Mouse (Mus musculus) right cerebral cortex, adult 2 months (tissue): ENCODE results near the gene Pcdh9.

Experiments used
- DNase-seq, 2 experiments: peaks; one replicate each; pipeline ENCODE4 v3.0.0; 2021 to 2022; ENCODE audit warnings: low spot score in 2 of 2

Gene Pcdh9

DNA sequence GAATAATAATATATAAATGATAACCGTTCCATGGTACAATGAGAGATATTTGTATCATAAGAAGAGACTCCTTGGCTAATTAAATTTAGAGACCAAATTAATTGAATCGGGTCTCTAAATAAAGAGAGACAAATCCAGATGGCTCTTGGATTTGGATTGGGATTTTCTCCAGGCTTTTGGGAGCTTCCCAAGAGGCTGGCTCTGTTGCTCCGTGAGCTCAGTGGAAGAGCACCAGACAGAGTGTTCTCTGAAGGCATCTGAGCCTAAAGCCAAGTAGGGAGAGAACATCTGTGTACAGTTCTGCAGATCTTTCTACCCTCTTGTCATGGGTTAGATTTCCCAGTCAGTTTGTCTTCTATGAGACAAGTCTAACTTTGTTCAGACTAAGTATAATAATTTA lies 95.9 kb downstream of the Pcdh9 start:
- no peak for DNase-seq

DNA sequence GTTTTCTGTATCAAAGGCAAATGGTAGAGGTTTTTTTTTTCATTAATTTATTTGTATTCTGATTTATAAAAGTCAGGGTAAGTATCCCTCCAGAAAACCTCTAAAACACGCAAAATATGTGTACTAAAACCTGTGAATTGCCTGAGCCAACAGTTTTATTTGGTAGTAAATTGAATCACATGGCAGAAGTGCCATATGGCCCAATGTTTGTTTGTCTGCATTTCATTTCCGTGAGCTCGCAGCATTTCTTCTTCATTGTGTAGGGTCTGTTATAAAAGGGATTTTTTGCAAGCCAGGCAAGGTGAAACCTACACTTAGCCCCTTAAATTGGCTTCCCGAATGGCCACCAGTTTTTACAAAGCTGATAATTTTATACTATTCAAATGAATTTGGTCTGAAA lies 104.2 kb downstream of the Pcdh9 start:
- no peak for DNase-seq

DNA sequence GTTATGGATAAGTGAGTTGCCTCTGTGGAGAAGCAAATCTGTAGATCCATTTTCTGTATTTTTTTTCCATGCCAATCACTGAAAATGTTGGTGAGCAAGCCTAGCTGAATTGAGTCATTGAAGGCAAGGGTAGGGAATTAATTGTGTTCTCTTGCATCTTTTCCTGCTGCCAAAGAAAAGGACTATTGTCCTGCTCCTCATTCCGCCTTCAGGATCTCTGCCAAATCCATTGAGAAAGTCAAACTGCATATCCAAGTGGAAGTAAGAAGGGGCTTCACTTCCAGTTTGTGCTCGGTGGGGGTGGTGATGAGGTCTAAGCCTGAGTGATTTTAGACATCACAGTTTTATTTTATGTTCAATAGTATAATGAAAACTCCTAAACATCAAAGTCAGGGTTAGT lies 105.4 kb downstream of the Pcdh9 start:
- DNase-seq: no peak

DNA sequence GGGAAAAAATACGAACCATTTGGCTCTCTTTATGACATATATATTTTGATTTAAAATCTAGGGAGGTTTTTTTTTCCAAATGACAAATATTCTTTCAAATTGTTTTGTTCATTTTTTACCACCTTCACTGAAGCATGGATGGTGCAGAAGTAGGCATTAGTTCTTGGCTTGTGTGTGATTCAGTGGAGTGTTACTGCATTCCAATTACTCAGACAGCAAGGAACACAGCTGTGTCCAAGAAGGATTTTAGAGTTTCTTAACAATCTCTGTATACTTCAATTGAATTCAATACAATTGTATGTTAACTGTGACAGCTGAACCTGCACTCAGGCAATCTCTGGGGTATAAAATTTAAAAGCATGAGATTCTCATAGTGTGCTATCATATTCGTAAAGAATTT lies 127.6 kb downstream of the Pcdh9 start:
- no peak for DNase-seq

DNA sequence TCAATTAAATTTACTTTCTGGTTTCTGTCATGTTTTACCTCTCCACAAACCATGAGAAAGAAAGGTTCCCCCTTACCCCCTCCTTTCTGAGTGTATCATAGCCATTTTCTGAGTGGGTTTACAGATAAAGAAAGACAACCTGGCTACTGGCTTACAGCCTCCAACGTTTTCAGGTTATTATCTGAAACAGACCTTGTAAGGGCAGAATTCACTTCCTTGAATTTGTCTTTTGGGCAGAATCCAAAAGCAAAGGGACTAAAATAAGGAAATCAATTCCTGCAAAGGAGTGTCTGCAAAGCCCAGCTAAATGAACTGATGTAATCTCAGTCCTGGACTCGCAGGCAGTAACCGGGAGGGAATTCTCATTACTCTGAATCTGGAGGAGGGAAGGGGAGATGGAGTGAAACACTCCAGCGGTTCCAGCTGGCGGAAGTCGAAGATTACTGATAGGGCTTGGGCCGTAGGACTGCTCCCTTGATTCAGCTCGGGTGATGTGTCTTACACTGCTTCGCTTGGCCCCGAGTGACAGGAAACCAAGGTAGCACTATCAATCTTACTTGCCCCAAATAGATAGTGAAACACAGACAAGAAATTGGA lies 156.3 kb downstream of the Pcdh9 start:
- no peak for DNase-seq

DNA sequence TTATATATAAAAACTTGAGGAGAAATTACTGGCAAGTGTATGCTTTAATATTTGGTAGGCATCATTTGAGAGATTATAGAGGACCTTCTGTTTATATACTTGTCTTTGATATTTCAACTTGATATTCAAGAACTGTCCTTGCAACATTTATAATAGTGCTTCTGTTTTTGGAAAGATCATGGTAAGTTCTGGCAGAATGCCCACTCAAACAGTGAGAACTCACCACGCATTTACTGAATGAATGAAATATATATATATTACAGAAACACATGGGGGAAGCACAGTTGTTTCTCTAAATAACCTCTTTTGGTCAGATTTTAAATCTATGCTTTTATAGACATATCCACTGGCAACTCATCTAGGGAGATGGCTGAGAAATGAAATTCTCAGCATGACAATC lies 164.7 kb downstream of the Pcdh9 start:
- no peak for DNase-seq

DNA sequence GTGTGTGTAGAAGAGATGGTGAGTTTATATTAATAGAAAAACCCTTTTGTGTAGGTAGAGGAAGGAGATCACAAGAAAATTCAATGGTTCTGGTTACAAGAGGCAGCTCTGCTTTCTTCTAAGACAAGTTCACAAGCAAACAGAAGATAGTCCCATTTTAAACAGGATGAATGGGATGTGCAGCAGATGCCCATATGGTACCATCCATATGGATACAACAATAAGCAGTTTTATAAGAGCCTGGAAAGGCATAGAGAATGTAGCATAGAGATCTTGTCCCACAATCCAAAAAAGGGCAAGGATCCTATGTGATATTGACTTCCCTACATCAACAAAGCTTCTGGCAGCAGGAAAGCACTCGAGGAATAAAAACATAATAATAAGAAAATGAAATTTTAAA lies 171.3 kb downstream of the Pcdh9 start:
- no peak for DNase-seq

DNA sequence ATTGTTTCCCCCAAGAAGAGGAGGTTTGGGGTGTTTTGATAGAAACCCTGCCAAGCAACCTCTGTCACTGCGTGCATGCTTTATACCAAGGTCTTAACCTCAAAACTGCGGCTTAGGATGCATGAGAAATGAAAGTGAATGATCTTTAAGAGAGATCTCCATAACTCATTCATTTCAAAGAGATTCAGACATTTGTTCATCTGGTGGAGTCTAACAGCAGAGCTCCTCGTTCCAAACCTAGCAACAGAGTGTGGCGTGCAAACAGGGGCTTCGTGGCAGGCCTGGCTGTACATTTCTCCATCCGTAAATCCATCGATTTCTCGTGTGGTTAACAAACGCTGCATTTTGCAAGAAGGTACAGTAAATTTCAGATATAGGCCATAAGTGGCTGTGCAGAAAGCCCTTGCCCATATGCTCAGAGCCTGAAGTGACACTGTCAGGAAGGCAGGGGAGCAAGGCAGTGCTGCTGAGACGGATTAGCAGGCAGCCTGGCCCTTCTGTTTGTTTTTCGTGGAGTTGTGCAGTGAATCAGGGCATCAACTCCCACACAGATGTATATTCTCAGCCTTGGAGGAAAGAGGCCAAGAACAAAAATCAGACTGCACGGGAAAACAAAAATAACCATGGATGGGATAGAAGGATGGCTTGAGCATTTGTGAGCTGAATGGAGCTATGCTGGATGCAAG lies 177.1 kb downstream of the Pcdh9 start:
- DNase-seq: peak; percentile 65 to 70

DNA sequence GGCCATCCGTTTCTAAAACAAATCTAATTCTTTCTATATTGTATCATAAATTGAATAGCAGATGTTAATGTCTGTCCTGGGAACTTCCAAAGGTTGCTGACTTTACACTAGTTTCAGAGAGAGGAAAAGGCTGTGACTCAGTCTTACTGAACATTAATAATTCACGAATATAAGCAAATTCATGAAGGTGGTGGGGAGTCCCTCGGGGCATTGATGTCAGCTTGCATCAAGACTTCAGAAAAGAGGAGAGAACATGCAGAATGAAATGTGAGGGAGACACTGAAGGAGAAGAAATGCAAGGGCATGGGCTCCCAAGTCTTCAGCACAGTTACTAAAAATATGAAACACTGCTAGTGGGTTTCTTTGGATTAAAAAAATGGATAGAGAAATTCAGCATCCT lies 181.8 kb downstream of the Pcdh9 start:
- DNase-seq: no peak

DNA sequence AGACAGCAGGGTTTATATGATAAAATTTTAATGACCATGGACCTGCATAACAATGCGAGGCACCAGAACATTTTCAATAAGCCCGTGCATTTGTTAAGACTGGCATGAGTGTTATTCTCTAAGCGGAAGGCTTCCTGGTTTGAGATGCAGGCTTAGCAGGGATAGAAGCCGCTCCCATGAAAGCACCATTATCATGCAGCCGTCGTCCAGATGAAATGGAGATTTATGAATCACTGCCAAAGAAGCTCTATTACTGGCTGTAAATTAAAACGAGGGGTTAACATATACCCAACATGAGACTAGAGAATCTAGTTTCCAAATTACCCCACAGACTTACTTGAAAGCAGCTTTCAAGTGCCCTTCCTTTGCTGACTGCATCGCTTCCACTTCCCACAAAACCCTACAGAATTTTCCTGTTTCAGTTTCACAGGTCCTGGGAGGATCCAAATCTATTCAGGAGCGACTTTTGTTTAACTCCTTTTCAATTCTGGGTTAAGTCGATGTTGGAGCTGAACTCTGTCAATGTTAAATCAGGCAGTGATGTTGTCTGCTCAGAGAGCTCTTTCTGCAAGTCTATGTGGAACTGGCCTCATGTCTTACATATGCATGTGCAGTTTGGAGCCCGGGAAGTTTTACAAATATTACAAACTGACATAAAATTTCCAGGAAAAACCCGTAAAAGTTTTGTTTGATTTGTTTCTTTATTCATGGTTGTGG lies 188.9 kb downstream of the Pcdh9 start:
- DNase-seq: peak; percentile 33 to 35

DNA sequence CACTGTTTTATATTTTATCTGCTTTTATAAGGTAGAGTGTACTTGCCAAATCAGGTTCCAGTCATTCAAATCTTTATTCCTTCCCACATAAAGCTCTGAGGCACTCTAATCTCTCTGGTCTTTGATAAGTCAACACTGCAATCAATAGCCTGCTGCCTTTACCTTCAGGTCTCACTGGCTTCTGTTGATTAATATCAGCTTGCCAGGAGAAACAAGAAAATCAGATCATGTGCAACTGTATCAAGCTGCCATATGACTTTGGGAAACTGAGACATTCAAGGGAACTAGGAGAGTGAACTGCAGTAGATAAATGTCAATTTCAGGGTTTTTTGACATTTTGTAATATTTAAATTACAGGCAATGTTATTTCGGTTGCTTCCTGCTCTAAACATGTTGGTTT lies 189.6 kb downstream of the Pcdh9 start:
- no peak for DNase-seq

DNA sequence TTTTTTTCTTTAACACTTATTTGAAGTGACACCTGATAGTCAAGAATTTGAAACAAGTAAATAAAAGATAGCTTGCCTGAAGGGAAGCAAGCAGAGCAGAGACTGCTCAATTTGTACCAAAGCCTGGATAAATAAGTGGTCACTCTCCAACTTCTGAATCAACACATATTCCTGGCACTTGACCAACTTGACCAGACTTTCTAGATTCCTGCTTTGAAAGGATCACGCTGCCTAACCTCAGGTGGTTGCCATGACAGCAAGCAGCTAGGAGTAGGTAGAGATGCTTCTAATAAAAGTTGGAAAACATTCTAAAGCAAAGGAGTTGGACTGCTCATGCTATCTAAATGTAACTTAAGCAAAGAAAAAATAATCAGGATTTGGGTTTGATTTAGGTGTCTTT lies 205.8 kb downstream of the Pcdh9 start:
- DNase-seq: peak in 1 of 2 experiments; percentile 12

DNA sequence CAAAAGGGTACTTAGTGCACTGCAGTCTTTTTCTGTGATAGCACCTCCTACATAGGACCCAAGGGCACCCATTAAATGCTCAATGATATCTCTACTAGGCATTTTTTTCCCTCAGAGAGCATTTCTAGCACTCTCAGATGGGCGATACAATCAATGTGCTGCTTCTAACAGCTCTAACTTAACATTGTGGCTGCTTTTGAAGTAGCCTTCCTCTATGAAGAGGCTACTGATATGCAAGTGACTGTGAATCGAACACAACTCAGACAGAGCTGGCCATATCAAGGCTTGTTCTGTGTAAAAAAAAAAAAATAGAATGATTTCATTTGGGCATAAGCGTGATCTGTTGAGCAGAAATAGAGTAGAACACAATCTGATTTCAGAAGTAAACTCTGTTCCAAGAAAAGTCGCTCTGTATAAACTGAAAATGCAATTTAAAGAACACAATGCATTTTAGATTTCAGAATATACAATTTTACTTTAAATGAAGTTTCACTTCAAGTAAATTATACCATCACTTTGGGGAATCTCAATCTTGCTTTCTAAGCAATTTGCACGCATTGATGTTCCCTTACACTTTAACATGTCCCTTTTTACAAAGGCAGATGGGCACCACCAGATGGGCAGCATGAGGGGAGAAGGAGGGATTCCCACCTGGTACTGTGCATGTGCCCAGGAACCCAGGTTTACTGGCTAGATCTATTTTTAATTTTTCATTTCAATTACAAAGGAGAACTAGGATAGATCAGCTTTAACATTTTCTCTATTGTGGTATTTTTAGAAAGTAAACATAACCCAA lies 215.0 kb downstream of the Pcdh9 start:
- DNase-seq: no peak

DNA sequence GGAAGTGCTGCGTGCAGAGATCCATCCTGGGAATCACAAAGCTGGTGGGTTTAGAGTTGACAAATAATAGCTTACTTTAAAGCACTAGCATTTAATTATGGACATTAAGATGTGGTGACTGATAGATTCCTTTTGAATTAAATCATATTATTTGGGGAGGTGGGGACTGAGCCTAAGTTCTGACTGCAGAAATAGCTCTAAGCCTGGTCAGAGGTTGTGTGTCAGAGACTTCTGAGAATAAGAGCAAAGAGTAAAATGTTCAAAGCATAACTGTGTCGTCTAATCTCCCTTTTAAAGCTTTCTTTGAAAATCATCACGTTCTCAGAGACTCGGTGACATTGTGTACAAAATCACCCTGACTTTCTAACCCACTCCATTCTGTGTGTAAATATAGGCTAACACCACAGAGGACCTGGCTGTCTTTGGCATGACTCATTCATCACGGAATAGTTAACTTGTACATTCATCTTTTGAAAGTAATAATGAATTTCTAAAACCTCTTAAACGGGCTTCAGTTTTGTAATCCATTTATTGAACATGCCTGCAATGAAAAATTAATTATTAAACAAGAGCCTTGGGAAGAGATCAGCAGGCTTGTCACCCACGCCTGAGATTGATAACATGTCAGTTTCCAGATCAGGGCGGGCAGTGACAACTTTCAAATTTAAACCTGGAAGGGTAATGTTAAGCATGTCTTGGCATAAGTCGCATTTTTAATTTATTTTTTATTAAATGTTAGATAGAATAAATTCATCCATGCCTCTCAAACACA lies 236.3 kb downstream of the Pcdh9 start:
- DNase-seq: no peak

DNA sequence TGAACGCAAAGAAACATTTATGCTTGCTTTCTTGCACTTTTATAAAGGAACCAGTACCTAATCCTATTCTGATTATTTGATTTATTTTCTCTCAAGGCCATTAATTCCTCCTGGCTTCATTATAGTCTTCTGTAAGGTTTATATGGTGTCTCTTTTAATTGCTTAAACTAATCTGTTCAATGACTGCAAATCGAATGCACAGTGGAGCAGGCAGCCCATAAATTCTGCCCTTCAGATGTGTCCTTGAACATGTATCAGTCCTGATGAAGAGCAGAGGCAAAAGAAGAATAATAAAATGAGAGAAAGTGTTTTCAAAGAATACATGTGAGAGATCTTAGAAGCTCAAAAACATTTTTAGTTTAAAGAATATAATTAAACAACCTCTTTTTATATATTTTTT lies 263.2 kb downstream of the Pcdh9 start:
- no peak for DNase-seq

DNA sequence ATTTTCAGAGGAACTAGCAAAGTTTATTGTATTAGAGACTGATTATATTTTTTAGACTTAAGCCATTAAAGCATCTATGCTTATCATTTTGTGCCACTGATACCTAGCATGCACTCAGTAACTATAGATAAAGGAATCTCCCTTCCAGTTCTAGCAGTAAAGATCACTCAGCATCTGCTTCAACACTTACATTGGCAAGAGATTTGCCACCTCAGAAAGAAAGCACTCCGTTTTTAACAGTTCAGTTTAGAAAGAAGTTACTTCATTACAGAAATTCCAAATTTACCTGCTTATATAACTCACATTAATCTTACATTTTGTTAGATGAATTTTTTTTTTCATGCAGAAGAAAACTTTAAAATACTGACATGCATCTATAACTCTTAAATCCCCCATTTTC lies 266.3 kb downstream of the Pcdh9 start:
- no peak for DNase-seq

DNA sequence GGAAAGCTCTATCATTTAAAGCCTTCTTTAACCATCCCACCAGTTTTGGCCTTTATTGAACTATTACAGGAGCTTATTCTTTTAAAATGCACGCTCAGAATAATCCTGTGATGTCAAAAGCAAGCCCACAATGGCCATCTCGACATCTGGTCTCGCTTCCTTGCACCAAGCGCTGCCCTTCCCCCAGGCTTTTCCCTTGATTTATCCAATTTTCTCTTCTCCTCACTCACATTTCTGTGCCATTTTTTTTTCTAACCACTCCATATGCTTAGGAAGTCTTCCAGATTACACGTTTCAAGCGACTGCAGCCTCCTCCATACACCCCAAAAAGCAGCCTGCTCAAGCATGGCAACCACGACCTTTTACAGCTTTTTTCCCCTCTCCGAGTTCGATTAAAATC lies 269.3 kb downstream of the Pcdh9 start:
- DNase-seq: peak; percentile 63 to 68

DNA sequence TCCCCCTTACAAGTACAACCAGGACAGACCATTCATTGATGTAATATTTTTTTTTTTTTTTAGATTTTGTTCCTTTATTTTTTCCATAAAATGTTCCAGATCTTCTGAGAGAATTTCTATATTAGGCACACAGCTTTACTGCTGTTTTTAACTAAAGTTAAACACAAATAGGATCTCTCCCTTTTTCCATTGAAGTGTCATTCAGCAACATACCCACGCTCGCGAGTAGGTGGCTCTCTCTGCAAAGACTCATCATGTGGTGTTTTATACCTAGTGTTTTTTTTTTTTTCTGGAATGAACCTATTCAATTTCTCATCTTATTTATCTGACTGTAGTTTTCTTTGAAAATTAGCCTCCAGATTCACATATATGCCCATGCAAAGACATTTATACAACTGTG lies 282.9 kb downstream of the Pcdh9 start:
- peak; percentile 65 to 78 for DNase-seq

DNA sequence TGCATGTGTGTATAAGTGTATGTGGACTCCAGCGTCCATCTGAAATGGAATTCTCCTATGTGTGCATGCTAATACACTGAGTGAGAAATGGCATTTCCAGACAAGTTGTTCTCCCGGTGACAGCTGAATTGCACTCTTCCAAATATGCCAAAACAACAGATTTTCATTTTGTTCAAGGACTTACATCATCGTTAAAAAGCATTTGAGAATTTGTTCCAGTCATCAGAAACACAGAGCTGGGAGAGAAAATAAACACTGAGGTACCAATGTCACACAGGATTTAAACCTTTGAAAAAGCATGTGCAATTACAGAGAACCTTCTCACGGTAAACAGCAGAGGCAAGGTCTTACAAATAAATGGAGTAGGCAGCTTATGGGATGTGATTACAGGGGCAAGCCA lies 290.5 kb downstream of the Pcdh9 start:
- DNase-seq: no peak

DNA sequence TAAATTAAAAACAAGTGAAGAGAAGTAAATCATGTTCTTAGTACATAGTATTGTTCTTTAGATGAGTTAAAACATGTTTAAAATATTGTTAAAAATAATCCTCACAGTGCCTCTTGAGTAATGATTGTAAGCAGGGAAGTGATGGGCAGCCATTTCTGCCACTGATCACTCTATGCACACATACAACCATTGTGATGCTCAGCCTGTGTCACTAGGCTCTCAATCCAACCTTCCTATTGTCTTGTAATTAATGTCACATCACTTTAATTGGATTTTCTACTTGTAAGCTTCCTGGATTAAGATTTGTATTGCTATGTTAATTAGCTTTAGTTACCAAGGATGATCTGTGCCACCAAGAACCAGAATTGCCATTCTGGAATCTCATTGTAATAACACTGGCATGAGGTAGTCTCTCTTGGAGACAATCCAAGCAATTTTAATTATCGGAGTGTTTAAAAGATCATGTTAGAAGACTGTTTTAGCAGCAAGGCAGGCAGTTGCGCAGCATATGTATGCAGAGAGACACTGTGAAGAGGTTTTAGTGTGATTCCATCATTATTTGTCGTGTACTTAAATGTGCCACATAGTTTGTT lies 305.0 kb downstream of the Pcdh9 start:
- DNase-seq: no peak

DNA sequence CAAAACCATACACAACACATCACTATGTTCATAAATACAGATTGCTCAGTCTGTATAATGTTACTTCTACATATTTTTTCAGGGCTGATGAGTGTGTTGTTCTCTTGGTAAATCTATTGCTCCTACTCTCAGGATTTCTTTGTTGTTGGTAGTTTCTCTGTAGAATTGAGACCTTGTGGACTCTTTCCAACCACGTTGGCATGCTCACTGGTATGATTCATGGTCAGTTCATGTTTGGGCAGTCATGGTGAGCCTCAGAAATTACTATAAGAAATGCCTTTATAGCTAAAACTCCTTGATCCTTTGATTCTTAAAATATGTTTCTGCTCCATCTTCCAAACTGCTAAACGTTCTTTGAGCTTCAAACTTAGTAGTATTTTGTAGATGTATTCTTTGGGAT lies 326.1 kb downstream of the Pcdh9 start:
- no peak for DNase-seq
